Mouse (Mus musculus) kidney, postnatal 4 days (tissue): ENCODE measurements around the gene St6galnac3.

Experiments
- DNase-seq, 2 experiments: peaks; one replicate each; pipeline ENCODE4 v3.0.0; 2021; ENCODE audit warnings: mixed read lengths in 2 of 2

Gene St6galnac3

DNA sequence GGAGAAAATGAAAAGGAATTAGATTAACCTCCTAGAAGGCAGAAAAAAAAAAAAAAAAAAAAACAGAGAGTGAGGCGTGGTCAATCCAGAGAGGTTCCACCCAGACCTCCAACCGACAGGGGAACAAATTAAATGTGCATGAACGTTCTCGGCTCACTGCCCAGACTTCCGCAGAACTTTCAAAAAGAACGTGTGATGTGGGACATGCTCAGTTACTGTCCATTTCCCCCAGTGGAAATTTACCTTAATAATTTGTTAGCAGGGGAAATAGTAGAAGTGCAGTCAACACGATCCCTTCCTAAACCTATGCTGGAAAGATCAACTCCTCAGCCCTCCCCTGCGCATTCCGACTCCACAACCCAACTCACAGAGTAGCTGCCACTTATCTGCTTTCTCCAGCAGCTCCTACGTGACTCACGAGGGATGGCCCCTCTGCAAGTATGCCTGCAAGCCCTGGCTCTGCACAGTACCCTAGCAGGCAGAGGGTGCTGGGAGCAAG, 35.1 kb downstream of the St6galnac3 start:
- peak; percentile 74 to 81 for DNase-seq

DNA sequence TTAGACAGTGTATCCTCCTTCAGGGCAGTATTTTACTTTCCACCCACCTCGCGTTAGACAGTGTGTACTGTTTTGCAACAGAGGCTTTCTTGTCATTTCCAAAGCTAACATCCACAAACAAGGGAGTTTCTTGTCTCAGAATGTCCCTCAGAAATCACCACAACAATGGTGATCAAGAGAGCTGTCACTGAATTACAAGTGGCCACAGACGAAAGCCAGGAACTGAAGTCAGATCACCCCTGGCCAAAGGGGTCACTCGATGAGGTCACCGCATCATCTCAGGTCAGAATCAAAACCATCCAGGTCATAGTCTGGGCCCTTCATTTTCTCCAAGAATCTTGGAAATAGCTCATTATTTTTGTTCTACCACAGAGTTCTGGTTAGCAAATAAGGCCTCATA, 37.1 kb downstream of the St6galnac3 start:
- no peak for DNase-seq

DNA sequence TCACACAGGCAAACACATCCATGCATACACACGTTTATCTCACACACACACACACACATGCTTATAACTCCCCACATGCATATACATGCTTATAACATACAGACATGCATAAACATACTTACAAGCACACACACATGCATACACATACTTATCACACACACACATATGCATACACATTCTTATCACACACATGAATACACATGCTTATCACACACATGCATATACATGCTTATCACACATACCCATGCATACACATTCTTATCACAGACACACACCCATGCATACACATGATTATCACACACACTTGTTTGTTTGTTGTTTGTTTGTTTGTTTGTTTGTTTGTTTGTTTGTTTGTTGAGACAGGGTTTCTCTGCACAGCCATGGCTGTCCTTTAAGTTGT, 40.1 kb downstream of the St6galnac3 start:
- DNase-seq, result no peak

DNA sequence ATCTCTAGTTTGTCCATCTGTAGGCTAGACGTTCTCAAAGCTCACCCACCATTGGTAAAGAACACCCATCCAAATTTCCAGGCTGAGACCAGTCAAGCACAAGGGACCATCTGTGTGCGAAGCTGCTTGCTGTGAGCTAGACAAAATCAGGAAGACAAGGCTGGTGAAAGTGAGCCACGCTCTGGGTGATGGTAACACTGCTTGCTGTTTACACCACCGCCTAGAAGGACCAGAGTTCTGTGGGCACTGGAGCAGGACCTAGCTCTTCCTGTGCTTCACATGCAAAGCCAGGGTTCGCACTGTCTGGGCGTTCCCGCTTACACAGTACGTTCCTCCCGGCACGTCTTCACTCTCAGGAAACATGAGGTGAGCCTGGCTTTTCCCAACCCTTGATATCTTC, 42.7 kb downstream of the St6galnac3 start:
- DNase-seq, result no peak

DNA sequence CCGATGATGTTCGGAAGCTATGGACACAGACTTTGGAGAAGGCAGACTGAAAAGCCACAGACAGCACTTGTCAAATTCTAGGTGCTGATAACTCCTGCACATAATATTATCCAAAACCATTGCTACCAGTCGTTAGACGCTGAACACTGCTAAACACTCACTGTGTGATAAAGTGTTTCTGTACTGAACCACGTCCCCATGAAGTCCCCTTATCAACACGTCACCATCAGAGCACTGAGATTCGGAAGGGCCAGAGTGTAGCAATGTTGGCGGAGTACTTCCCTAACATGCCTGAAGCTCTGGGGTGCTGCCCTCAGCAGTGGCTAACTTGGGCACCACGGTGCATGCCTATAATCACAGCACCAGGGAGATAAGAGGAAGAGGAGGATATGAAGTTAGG, 43.3 kb downstream of the St6galnac3 start:
- DNase-seq, result no peak

DNA sequence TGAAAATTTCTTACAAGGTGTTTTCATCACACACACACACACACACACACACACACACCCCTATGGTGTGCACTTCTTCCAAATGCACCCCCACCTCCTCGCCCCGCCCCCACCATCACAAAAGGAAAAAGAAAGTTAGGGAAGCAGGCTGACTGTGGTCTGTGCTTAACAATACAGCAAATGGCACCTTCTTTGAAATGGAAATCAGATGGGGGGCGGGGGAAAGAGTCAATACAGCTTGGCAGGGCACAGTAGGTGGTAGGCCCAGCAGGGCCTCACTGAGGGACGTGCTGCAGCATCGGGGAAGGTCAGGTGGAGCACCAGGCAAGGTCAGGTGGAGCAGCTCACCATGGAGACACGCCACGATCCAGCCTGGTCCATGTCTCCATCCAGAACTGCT, 49.1 kb downstream of the St6galnac3 start:
- no peak for DNase-seq

DNA sequence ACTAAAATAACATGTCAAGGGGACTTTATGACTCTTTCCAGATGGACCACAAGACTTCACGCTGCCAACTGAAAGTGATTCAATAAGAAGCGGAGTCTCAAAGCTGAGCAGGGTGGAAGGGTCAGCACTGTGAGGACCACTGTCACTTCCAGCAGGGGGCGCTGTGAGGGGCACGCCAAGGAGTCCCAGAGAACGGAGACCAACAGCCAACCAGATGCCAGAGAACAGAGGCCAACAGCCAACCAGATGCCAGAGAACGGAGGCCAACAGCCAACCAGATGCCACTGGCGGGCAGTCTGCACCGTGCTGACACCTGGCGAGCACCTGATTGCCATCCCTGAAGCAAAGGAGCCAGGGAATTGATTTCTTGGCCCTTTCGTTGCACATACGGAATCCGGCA, 49.9 kb downstream of the St6galnac3 start:
- peak; percentile 63 to 68 for DNase-seq

DNA sequence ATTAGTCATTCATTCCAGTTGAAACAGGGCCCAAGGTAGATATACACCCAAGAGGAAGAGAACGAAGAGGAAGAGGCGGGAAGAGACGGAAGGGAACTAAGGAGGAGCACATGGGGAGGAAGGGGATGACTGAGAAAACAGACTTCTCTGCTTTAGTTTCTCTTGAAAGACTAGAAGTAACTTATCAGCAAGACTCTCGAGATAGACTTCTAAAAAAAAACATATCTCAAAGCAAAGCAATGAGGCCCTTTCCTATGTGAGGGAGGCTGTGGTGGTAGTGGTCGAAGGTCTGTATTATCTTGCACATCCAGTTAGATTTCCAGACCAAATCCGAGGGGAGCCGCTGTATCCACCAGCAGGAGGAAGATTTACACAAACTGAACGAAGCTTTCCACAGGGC, 50.6 kb downstream of the St6galnac3 start:
- no peak for DNase-seq

DNA sequence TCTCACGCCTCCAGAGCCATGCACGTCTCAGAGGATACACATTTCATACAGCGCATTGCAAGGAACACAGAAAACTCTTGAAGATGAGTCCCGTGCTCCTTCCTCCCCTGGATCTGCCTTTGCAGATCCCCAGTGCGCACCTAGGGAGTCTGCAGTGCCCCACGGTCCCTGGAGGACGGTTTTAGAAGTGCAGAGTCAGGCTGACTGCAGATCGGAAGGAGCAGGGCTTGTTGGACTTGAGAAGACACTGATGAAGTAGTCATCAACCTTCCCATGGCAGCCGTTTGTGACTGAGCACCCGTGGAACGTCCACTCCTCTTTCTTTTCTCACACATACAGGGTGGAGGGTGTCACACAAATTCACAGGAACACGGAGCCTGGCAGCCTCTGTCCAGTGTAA, 51.5 kb downstream of the St6galnac3 start:
- DNase-seq, result no peak

DNA sequence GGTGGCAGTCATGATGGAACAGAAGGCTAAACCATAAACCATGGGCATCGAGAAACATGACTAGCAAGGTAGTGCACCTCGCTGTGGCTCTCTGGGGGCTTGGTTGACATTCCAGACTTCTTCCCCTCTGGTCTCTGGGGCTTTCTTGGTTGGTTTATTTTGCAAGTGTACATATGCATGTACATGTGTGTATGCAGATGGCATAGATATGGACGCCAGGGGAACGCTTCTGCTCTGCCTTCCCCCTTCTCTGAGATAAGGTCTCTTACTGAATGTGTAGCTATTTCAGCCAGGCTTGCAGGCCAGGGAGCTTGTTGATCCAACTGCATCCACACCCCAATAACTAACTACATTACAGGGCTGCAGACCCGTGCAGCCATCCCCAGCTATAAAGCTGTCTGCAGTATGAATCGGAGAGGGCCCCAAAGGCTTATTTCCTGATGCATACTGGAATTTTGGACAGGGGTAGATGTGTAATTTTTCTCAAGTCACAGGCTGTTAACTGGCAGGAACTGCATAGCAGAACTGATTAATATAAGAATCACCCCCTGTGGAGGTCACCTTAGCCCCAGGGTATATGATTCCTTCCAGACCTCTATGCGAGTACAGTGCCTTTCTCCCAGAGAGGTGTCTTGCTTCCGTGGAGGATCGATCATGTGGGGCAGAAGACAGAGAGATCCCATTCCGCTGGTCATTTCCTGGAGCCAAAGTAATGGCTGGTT, 53.9 kb downstream of the St6galnac3 start:
- DNase-seq, result no peak

DNA sequence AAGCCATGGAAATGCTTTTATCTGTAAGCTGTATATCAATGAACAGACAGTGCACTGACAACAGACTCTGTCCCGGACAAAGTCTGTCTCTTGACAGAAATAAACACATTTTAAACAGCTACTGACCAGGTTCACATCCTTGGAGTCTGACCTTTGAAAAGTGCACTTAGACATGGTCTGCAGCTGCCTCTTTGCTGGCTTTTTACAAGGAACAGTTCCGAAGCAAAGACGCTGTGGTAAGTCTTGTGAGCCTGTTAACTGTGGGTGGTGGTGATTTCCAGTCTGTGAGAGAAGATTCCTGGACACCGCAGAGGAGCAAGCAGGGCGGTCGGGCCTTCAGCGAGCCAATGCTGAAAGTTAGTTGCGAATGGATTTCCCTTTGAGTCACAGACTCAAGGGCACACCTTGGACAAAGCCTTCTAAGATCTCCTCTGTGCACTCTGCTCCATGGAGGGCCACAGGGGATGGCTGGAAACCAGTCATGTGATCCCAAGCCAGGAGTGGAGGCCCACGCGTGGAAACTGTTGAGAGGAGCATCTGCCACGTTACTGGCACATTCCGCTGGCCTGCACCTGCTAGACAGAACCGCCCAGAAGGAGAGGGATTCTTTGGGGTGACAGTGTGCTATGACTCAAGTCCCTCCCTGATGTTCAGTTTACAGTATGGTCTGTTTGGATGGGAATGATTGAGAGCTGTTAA, 55.1 kb downstream of the St6galnac3 start:
- DNase-seq, result no peak

DNA sequence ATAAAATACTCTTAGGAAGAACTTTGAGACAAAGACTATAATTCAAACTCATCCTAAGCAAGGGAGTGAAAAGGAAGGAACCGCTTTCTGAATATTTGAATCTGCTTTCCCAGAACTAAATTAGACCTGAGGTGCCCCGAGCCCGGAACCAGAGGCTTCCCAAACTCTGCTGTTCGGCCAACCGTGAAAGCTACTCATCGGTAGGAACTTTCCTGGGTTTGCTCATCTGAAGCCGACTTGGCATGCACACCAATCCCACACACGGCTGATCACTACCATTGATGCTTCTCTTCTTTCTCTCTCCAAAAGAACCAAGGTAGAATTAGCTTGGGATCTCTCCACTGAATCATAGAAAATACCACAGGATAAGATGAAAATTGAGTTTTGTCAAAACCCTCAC, 55.6 kb downstream of the St6galnac3 start:
- peak; percentile 57 to 66 for DNase-seq

DNA sequence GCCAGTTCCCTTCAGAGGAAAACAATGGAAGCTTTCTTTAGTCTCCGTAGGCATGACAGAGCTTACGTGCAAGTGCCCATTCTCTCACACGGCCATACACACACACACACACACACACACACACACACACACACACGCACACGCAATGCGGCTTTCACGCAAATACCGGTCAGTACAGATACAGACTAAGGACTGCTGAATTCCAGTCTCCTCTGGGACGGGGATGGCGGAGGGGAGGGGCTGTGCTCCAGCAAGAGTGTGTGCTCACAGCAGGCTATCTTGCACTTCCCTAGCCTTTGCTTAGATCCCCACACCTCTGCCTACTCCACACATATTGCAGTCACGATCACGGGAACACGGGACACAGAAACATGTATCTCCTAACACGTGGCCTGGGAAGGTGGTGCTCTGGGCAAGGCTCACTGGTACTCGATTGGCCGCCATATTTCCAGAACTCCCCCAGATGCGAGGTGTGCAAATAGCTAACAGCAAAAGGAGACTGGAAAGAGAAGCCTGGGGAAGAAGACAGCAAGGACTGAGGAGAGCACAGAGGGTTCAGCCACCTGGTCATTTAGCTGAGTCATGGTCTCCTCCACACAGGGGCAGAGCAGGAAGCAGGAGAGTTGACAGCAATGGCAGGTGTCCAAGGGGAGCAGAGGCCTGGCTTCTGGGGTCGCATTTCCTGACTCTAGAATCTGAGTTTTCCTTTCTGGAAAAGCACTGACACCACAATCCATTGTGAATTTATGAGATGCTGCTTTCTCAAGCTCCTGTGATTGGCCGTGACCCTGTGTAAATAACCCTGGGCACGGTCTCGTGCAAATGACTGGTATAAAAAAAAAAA, 56.3 kb downstream of the St6galnac3 start:
- peak; percentile 73 to 83 for DNase-seq

DNA sequence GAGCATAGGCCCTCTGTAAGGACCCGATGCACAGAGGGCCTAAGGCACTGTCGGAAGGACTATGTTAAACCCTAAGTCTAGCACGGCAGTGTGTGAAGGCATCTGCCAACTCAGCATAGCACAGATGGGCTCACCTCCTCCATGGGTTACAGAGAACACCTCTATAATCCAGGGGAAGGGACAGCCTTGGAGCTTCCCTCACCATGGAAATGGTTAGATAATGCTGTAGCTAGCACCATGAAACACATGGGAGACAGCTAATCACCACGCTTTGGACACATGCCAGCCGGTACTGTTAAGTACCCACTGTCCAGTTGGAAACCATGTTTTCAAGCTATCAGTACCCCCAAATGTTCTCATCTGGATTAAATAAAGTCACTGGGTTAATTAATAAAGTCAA, 60.3 kb downstream of the St6galnac3 start:
- DNase-seq, result no peak

DNA sequence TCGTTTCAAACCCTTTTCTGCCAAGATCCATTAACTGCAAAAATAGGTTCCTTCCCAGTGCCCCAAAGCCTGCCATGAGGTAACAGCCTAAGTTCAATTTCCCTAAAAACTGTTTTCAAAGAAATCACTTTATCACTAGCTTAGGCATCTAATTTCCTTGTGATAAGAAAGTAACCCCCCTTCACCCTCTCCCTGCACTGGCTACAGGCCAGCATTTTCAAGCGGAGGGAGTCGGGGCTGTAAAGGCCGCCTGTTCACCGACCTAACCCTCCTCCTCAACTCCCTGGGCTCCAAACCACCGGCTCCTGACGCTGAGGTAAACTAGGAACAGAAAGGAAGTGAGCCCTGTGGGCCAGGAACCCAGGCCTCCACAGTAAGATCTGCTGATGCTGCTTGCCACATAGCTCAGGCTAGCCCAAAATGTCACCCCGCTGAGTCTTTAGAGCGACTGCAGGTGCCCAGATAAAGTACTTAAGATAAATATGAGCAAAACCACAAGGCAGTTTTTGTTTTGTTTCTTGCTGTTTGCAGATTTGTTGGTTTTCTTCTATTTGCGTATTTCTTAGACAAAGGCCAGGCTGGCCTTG, 61.0 kb downstream of the St6galnac3 start:
- peak; percentile 46 to 49 for DNase-seq

DNA sequence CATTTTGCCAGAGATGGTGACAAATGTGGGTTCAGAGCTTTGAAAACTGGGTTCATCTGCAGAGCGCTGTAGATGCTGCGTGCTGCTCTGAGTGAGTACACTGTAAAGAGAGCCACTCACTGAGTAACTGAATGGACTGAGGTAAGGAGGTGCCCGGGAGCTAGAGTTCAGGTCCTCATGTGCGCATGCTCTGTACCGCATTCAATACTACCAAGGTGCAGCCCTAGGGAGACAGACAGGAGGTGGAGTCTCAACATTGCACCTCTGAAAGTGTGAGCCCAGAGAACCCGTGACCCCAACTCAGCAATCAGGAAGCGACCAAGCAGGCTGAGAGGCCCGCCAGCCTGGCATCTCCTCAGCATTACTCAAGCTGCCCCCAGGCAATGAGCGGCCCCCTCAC, 62.2 kb downstream of the St6galnac3 start:
- no peak for DNase-seq

DNA sequence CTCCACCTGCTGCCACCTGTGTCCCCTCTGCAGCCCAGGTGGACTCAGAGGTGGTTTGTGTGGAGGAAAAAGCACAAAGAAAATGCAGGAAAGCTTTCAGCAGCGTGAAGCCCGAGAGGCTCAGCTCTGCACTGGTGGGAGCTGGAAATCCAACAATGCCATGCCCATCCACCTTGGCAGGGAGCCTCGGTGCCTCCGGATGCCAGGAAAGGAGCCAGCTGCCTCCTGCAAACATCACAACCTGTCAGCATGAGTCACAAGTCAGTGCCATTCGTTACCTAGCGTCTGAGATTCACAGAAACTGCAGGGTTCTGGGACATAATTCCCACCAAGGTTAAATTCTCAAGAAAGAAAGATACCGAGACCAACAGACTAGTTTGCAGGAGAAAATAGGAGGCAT, 63.0 kb downstream of the St6galnac3 start:
- peak; percentile 50 to 58 for DNase-seq

DNA sequence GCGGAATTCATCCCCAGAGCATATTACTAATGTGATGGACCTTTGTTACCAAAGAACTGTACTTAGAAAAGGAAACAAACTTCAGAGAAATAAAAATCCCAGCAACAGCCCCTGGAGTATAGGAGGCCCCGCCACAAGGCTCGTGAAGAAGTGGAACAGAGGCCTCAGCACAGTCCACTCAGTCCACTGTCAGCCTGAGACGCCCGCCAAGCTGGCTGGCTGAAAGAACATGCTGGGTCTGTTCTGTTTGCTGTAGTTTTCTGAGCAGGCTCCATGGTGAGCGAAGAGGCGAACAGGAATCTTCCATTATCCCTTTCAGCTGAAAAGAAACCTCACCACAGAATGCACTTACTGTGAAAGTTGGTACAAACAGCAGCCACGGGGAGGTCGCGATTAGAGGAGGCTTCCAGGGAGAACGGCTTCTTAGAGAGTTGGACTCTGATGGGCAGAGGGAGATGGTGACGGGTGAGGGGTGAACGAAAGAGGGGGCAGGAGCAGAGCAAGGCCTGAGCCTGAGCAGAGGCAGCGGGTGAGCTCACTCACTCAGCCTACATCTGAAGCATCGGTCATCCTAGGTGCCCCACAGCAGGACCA, 65.3 kb downstream of the St6galnac3 start:
- DNase-seq, result no peak

DNA sequence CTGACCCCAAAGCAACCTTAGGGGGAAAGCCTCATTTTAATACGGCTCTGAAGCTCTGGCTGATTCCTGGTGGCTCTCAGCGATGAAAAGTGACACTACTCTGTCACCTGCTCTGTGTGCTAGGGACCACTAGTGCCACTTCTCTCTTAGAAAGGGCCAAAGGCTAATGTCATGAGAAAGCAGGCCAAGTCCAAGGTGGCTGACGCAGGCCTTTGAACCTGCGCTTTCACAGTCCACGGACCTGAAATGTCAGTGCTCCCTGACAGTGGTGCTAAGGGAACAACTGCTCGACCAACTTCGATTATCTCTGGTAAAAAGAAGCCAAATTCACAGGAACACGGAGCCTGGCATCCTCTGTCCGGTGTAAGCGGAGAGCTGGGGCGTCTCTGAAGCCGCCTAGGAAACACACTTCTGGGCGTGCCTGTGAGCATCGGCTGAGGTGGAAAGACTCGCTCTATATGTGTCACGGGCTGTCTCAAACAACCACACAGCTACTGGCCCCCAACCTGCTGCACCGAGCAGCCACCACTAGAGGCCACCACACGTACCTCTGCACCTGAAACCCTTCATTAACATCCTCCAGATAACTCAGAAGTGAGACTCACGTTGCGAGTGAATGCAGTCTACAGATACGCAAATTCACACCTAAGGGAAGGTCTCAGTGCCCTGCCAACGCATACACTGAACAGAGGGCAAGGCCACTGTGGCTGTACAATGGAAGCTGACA, 66.8 kb downstream of the St6galnac3 start:
- DNase-seq, result peak; percentile 73 to 76

DNA sequence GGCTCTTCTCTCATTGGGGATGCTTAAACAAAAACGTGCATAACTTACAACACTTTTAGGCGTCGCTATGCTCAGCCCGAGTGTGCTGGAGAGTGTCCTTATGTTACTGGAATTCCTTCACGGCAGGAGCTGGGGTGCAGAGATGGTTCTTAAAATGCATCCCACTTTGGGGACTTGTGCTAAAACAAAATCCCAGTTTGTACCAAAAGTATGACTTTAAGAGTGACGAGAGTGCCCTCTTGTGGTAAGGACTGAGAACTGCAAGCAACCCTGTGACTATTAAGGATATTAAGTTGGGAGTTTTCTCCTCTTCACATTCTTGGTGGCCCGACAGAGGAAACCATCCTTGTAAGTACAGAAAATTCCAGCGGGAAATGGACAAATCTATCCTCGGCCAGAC, 69.9 kb downstream of the St6galnac3 start:
- peak; percentile 82 to 85 for DNase-seq

DNA sequence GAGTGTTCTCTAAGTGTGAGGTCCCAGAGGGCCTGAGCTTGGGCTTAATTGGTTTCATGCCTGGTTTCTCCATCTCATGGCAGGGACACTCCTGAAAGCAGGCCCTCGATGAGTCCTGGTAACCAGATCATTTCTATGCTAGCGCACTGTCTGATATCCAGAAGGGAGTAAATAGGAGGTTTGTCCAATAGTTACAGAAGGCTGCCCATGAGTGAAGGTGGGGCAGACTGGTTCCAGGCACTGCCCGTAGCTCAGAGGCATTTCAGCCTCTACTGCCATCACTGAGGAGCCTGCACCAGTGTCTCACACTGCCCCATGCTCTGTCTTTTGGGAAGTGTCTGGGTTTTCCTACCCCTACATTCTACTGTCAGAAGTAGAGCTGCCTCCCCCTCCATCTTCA, 72.1 kb downstream of the St6galnac3 start:
- no peak for DNase-seq

DNA sequence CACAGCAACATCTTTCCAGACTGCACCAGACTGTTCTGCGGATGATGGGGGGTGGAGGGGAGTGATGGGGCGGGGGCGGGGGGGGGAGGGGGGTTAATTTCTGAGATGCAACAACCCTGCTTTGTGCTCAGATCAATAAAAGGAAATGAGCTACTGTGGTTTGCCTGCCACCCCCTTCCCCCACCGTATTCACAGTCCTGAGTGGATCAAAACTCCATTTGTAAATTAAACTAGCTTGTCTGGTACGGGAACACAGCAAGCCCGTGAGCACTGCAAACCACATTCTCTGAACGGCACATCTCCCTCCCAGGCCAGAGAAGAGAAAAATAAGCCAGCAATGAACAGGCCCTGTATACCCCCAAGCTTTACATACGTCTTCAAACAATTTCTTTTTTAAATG, 76.3 kb downstream of the St6galnac3 start:
- no peak for DNase-seq
